In the genomic region with DNA sequence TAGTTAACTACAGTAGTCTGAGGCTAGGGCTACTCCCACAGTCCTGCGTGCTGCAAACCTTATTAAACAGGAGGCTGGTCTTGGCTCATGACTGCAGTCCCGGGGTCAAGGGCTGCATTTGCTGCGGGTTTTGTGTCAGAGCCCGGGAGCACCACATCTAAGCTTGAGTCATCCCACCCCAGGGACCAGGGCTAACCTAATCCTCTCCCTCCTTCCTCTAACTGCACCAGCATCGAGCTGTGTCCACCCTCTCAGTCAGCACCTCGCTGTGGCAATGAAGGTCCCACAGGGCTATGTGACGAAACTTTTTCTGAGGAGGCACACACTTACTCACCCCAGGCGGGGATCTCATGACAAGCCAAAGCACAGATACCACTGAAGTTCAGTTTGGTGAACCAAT, we compare ENCODE assay signal across 19 mouse cellular contexts. TPM values are rescaled to one million over a fixed set of nuclear protein-coding genes. Genes with fewer than 3 reads are reported as not detected.
DNase-seq lines count a peak whose midpoint lies in the region; ATAC-seq lines count a peak whose summit lies in the region.
"Had no signal": no experiment of that assay in that cellular context is flagged by ENCODE, and none has a peak within 500 bp of the region (broad histone marks: within the 10 kb centered on the region; RNA-seq: fewer than 3 reads in every experiment).

No protein-coding gene starts in this region.

- peaks cover 88% of the 10 kb centered on the region for H3K4me1 ChIP-seq in liver, embryonic 13.5 days (replicated peaks)
- peaks cover 79% of the 10 kb centered on the region for H3K4me1 ChIP-seq in liver, embryonic 12.5 days

- H3K9ac ChIP-seq in liver, embryonic 13.5 days, result no peak overlapping the region
- H3K9ac ChIP-seq in liver, embryonic 12.5 days, result no peak overlapping the region
- H3K9ac ChIP-seq: forebrain, embryonic 15.5 days; hindbrain, embryonic 12.5 days; limb, embryonic 12.5 days; lung, embryonic 14.5 days had no signal

- peaks cover 53% of the 10 kb centered on the region for H3K36me3 ChIP-seq in liver, embryonic 13.5 days
- H3K36me3 ChIP-seq in liver, embryonic 12.5 days, result peaks cover 34% of the 10 kb centered on the region
- H3K36me3 ChIP-seq: forebrain, embryonic 15.5 days; heart, embryonic 10.5 days; hindbrain, embryonic 12.5 days; limb, embryonic 12.5 days had no signal

- H3K27me3 ChIP-seq in liver, embryonic 13.5 days, result no peaks in the 10 kb centered on the region
- peaks cover 21% of the 10 kb centered on the region; the same call in 1 of the 2 replicates for H3K27me3 ChIP-seq in liver, embryonic 12.5 days (replicated peaks)
- H3K27me3 ChIP-seq: forebrain, embryonic 15.5 days; hindbrain, embryonic 12.5 days; limb, embryonic 12.5 days had no signal

- H3K27ac ChIP-seq in liver, embryonic 13.5 days, result peak overlapping the region; percentile 37; the same call in 1 of the 2 replicates
- H3K27ac ChIP-seq in liver, embryonic 12.5 days, result no peak overlapping the region
- H3K27ac ChIP-seq: forebrain, embryonic 15.5 days; heart, embryonic 10.5 days; hindbrain, embryonic 12.5 days; limb, embryonic 12.5 days had no signal

- no peak for ATAC-seq in liver, embryonic 13.5 days (ENCODE audit: low read depth)
- ATAC-seq in liver, embryonic 12.5 days, result no peak
- ATAC-seq: forebrain, embryonic 15.5 days had no signal

- peak; percentile 59 to 83 for DNase-seq in adrenal gland, adult (ENCODE audit: inconsistent age in 2 of 2, low spot score in 1 of 2)
- DNase-seq in adrenal gland, adult 18-20 months (ENCODE audit: low spot score in 2 of 2), result no peak
- no peak for DNase-seq in liver, embryonic 13.5 days
- peak; percentile 79 for DNase-seq in adrenal gland, postnatal 14 days
- DNase-seq in right cerebral cortex, postnatal 25 days, result no peak
- DNase-seq in embryo, embryonic 10.5 days (ENCODE audit: low spot score), result no peak
- no peak for DNase-seq in thymus, postnatal 14 days
- DNase-seq: cerebellum, adult 11-12 months; cerebellum, postnatal 14 days; embryo, embryonic 11 days; kidney, adult 8-10 months; lung, embryonic 14.5 days; lung, postnatal 36 days; right cerebral cortex, adult 18-20 months had no signal

- H3K4me2 ChIP-seq in liver, embryonic 13.5 days, result no peak overlapping the region
- H3K4me2 ChIP-seq in liver, embryonic 12.5 days, result no peak overlapping the region
- H3K4me2 ChIP-seq: forebrain, embryonic 15.5 days; hindbrain, embryonic 12.5 days; limb, embryonic 12.5 days; lung, embryonic 14.5 days had no signal

- WGBS in liver, embryonic 13.5 days (ENCODE audit: insufficient replicate concordance), result 85% methylated on average over 8 of the region's 8 CpGs
- 80% methylated on average over 8 of the region's 8 CpGs for WGBS in liver, embryonic 12.5 days (ENCODE audit: insufficient replicate concordance)

- no peaks in the 10 kb centered on the region for H3K9me3 ChIP-seq in liver, embryonic 13.5 days (replicated peaks)
- no peaks in the 10 kb centered on the region for H3K9me3 ChIP-seq in liver, embryonic 12.5 days (replicated peaks)
- H3K9me3 ChIP-seq: forebrain, embryonic 15.5 days; heart, embryonic 10.5 days; hindbrain, embryonic 12.5 days; limb, embryonic 12.5 days had no signal

- no peak overlapping the region for H3K4me3 ChIP-seq in liver, embryonic 13.5 days (replicated peaks)
- H3K4me3 ChIP-seq in liver, embryonic 12.5 days, result no peak overlapping the region
- H3K4me3 ChIP-seq: forebrain, embryonic 15.5 days; heart, embryonic 10.5 days; hindbrain, embryonic 12.5 days; limb, embryonic 12.5 days had no signal

RNA-seq across cellular contexts. Expression of a gene that starts 22.1 kb away (rescaled TPM):
- 100 to 1,000 TPM; 197 to 247 TPM for total RNA-seq in adrenal gland, adult 18-20 months (2021)
- 66.8 and 68.8 TPM in 2 replicates for polyA plus RNA-seq in liver, embryonic 13.5 days (2015; fragmentation: Nextera tagmentation; extraction: Ambion mirVana)
- 46.4 and 47.7 TPM in 2 replicates for polyA plus RNA-seq in liver, embryonic 12.5 days (2016; fragmentation: Nextera tagmentation; extraction: Ambion mirVana)
- total RNA-seq in adrenal gland, postnatal 14 days (2021), result 232 and 279 TPM in 2 replicates

Comparison
In these comparisons a context has a peak if more than half of its experiments do, and no peak if none do; other contexts are left out.
1. DNase-seq: peak in adrenal gland, adult (2 of 2) and adrenal gland, postnatal 14 days (single experiment); none in adrenal gland, adult 18-20 months (0 of 2), liver, embryonic 13.5 days (single experiment), right cerebral cortex, postnatal 25 days (single experiment), embryo, embryonic 10.5 days (single experiment) and thymus, postnatal 14 days (single experiment).